Mouse (Mus musculus): ENCODE measurements around the gene Dnaaf1.

Dnaaf1 gene

GRCm38 (mm10) chr8:119568951-119569350 lies 6.1 kb upstream of the Dnaaf1 start:
- in situ Hi-C loops (cut with MboI; ENCODE audit: unreplicated experiment in 2 of 2) = no loop called here

- in situ Hi-C loops (cut with MboI; ENCODE audit: unreplicated experiment in 2 of 2) = no loop called here
Measured at GRCm38 (mm10) chr8:119569881-119570280, 5.2 kb upstream of the Dnaaf1 start.

- in situ Hi-C loops (cut with MboI; ENCODE audit: unreplicated experiment in 2 of 2) = no loop called here
Measured at GRCm38 (mm10) chr8:119571135-119571534, 3.9 kb upstream of the Dnaaf1 start.

GRCm38 (mm10) chr8:119572411-119572810 lies 2.6 kb upstream of the Dnaaf1 start:
- in situ Hi-C loops (cut with MboI; ENCODE audit: unreplicated experiment in 2 of 2) = no loop called here

- in situ Hi-C loops (cut with MboI; ENCODE audit: unreplicated experiment in 2 of 2) = no loop called here
Measured at GRCm38 (mm10) chr8:119575366-119575726, 311 bp downstream of the Dnaaf1 start.

GRCm38 (mm10) chr8:119579096-119579495 lies 4.1 kb downstream of the Dnaaf1 start:
- in situ Hi-C loops (cut with MboI; ENCODE audit: unreplicated experiment in 2 of 2) = no loop called here

GRCm38 (mm10) chr8:119580441-119581161 lies 5.6 kb downstream of the Dnaaf1 start:
- in situ Hi-C loops (cut with MboI; ENCODE audit: unreplicated experiment in 2 of 2) = no loop called here

GRCm38 (mm10) chr8:119585901-119586300 lies 10.9 kb downstream of the Dnaaf1 start:
- in situ Hi-C loops (cut with MboI; ENCODE audit: unreplicated experiment in 2 of 2) = no loop called here

GRCm38 (mm10) chr8:119588321-119588720 lies 13.3 kb downstream of the Dnaaf1 start:
- in situ Hi-C loops (cut with MboI; ENCODE audit: unreplicated experiment in 2 of 2) = no loop called here

- in situ Hi-C loops (cut with MboI; ENCODE audit: unreplicated experiment in 2 of 2) = no loop called here
Measured at GRCm38 (mm10) chr8:119588844-119589243, 13.8 kb downstream of the Dnaaf1 start.

GRCm38 (mm10) chr8:119590348-119590747 lies 15.3 kb downstream of the Dnaaf1 start:
- in situ Hi-C loops (cut with MboI; ENCODE audit: unreplicated experiment in 2 of 2) = loop anchor here in 1 of 2 experiments (5.0 kb wide), 1 partner anchor 33 kb away; the partner anchor contains the start of gene Mbtps1

- in situ Hi-C loops (cut with MboI; ENCODE audit: unreplicated experiment in 2 of 2) = loop anchor here in 1 of 2 experiments (5.0 kb wide), 1 partner anchor 34 kb away; the partner anchor contains the start of gene Mbtps1
Measured at GRCm38 (mm10) chr8:119591456-119591855, 16.4 kb downstream of the Dnaaf1 start.

GRCm38 (mm10) chr8:119603771-119604170 lies 28.7 kb downstream of the Dnaaf1 start:
- in situ Hi-C loops (cut with MboI; ENCODE audit: unreplicated experiment in 2 of 2) = loop anchor here (10.0 kb wide), 2 partner anchors 79 to 219 kb away; no protein-coding TSS in a partner anchor

GRCm38 (mm10) chr8:119604398-119604803 lies 29.4 kb downstream of the Dnaaf1 start:
- in situ Hi-C loops (cut with MboI; ENCODE audit: unreplicated experiment in 2 of 2) = loop anchor here (10.0 kb wide), 2 partner anchors 80 to 220 kb away; no protein-coding TSS in a partner anchor

- in situ Hi-C loops (cut with MboI; ENCODE audit: unreplicated experiment in 2 of 2) = loop anchor here (5.0 to 10.0 kb wide), 7 partner anchors 48 to 220 kb away; partner anchors contain the start of gene Mbtps1 (in 1 of the 2)
Measured at GRCm38 (mm10) chr8:119604996-119605395, 30.0 kb downstream of the Dnaaf1 start, which contains the start of gene Taf1c. Gene Taf1c (minus strand): TSS chr8:119605222.

- in situ Hi-C loops (cut with MboI; ENCODE audit: unreplicated experiment in 2 of 2) = loop anchor here (5.0 to 10.0 kb wide), 7 partner anchors 49 to 221 kb away; partner anchors contain the start of gene Mbtps1 (in 1 of the 2)
Measured at GRCm38 (mm10) chr8:119606224-119606623, 31.2 kb downstream of the Dnaaf1 start.

- in situ Hi-C loops (cut with MboI; ENCODE audit: unreplicated experiment in 2 of 2) = no loop called here
Measured at GRCm38 (mm10) chr8:119612471-119612870, 37.4 kb downstream of the Dnaaf1 start, which contains the start of gene Adad2. Gene Adad2 (plus strand): TSS chr8:119612747.

- in situ Hi-C loops (cut with MboI; ENCODE audit: unreplicated experiment in 2 of 2) = no loop called here
Measured at GRCm38 (mm10) chr8:119615096-119615495, 40.1 kb downstream of the Dnaaf1 start.

- in situ Hi-C loops (cut with MboI; ENCODE audit: unreplicated experiment in 2 of 2) = no loop called here
Measured at GRCm38 (mm10) chr8:119616358-119616757, 41.3 kb downstream of the Dnaaf1 start.

- in situ Hi-C loops (cut with MboI; ENCODE audit: unreplicated experiment in 2 of 2) = no loop called here
Measured at GRCm38 (mm10) chr8:119616811-119617210, 41.8 kb downstream of the Dnaaf1 start.

- in situ Hi-C loops (cut with MboI; ENCODE audit: unreplicated experiment in 2 of 2) = no loop called here
Measured at GRCm38 (mm10) chr8:119617586-119617985, 42.6 kb downstream of the Dnaaf1 start.

- in situ Hi-C loops (cut with MboI; ENCODE audit: unreplicated experiment in 2 of 2) = no loop called here
Measured at GRCm38 (mm10) chr8:119618887-119619286, 43.9 kb downstream of the Dnaaf1 start.

All from v-Abl transformed pro-B cells (cell line).